ENCODE assay signal across 8 mouse cellular contexts in genomic region chr4:152157779-152158584, GRCm38 (mm10). TPM values are rescaled to one million over a fixed set of nuclear protein-coding genes. Genes with fewer than 3 reads are reported as not detected.
DNase-seq lines count a peak whose midpoint lies in the region; ATAC-seq and TF ChIP-seq lines count a peak whose summit lies in the region.

No protein-coding gene starts in this region.

- no peak overlapping the region for H3K4me3 ChIP-seq in left cerebral cortex, adult 2 months
- H3K4me3 ChIP-seq in embryonic facial prominence, embryonic 13.5 days = peak overlapping the region; percentile 31
- H3K4me3 ChIP-seq in kidney, adult 2 months (ENCODE audit: insufficient read depth, low read depth, low read length) = no peak overlapping the region
- peak overlapping the region; percentile 28 for H3K4me3 ChIP-seq in lung, embryonic 16.5 days (ENCODE audit: low read length)
- peak overlapping the region; percentile 73 for H3K4me3 ChIP-seq in small intestine, adult 2 months (ENCODE audit: low read depth, low read length)

- H3K27me3 ChIP-seq in embryonic facial prominence, embryonic 13.5 days = peaks cover 94% of the 10 kb centered on the region
- no peaks in the 10 kb centered on the region for H3K27me3 ChIP-seq in kidney, adult 2 months (replicated peaks; ENCODE audit: control insufficient read depth, insufficient read depth, low read length)
- peaks cover 62% of the 10 kb centered on the region for H3K27me3 ChIP-seq in lung, embryonic 16.5 days (ENCODE audit: control insufficient read depth, insufficient read depth, low read depth, low read length)
- peaks cover 10% of the 10 kb centered on the region; the same call in 1 of the 2 replicates for H3K27me3 ChIP-seq in small intestine, adult 2 months (ENCODE audit: control insufficient read depth, insufficient read depth, low read length)

- H3K4me1 ChIP-seq in embryonic facial prominence, embryonic 13.5 days = peaks cover 21% of the 10 kb centered on the region
- peaks cover 23% of the 10 kb centered on the region for H3K4me1 ChIP-seq in kidney, adult 2 months (ENCODE audit: control insufficient read depth, insufficient read depth, low read length)
- peaks cover 6% of the 10 kb centered on the region for H3K4me1 ChIP-seq in lung, embryonic 16.5 days (replicated peaks; ENCODE audit: control insufficient read depth, insufficient read depth, low read length)
- H3K4me1 ChIP-seq in small intestine, adult 2 months (ENCODE audit: control insufficient read depth, insufficient read depth, insufficient read length, low read length) = peaks cover 39% of the 10 kb centered on the region

- intact Hi-C loops in left cerebral cortex, adult 2 months (cut with DNase I) = no loop called here
- intact Hi-C loops in left cerebral cortex, postnatal 36 days (cut with DNase I) = no loop called here

- no peak overlapping the region for H3K27ac ChIP-seq in left cerebral cortex, adult 2 months
- H3K27ac ChIP-seq in embryonic facial prominence, embryonic 13.5 days = no peak overlapping the region
- no peak overlapping the region for H3K27ac ChIP-seq in kidney, adult 2 months (ENCODE audit: insufficient read depth, low read depth, low read length)
- H3K27ac ChIP-seq in lung, embryonic 16.5 days (ENCODE audit: low read length) = no peak overlapping the region
- H3K27ac ChIP-seq in small intestine, adult 2 months (ENCODE audit: insufficient read depth, low read depth, low read length) = no peak overlapping the region

- peak; percentile 90 for TF ChIP-seq CTCF in left cerebral cortex, adult 2 months (IDR thresholded peaks at IDR 0.05)
- peak; percentile 62 for TF ChIP-seq CTCF in kidney, adult 2 months (conservative IDR thresholded peaks at IDR 0.05; ENCODE audit: insufficient read depth, insufficient read length, low read depth, low read length)
- peak; percentile 83; the same call in 1 of the 2 replicates for TF ChIP-seq CTCF in small intestine, adult 2 months (IDR thresholded peaks at IDR 0.05; ENCODE audit: extremely low read depth, insufficient read length, insufficient replicate concordance, low read depth, low read length)

- H3K4me2 ChIP-seq in embryonic facial prominence, embryonic 13.5 days = peak overlapping the region; percentile 54
- H3K4me2 ChIP-seq in lung, embryonic 16.5 days (ENCODE audit: low read depth, low read length) = peak overlapping the region; percentile 38

- H3K9ac ChIP-seq in embryonic facial prominence, embryonic 13.5 days = no peak overlapping the region
- no peak overlapping the region for H3K9ac ChIP-seq in lung, embryonic 16.5 days (ENCODE audit: low read length)

- no peak for ATAC-seq in embryonic facial prominence, embryonic 13.5 days (ENCODE audit: insufficient number of reproducible peaks, insufficient read depth, low FRiP score, low TSS enrichment, low read depth)
- ATAC-seq in lung, embryonic 16.5 days (ENCODE audit: low read depth) = no peak

- no peaks in the 10 kb centered on the region for H3K36me3 ChIP-seq in embryonic facial prominence, embryonic 13.5 days
- H3K36me3 ChIP-seq in kidney, adult 2 months (ENCODE audit: control insufficient read depth, insufficient read depth, low read length) = no peaks in the 10 kb centered on the region
- no peaks in the 10 kb centered on the region for H3K36me3 ChIP-seq in lung, embryonic 16.5 days (ENCODE audit: control insufficient read depth, insufficient read depth, low read length)
- no peaks in the 10 kb centered on the region for H3K36me3 ChIP-seq in small intestine, adult 2 months (ENCODE audit: control insufficient read depth, insufficient read depth, low read length)

- peak in 1 of 2 experiments; percentile 53 for DNase-seq in left cerebral cortex, adult 2 months (ENCODE audit: extremely low spot score in 1 of 2, low spot score in 2 of 2)
- DNase-seq in left cerebral cortex, postnatal 36 days (ENCODE audit: low spot score in 2 of 2) = no peak
- peak; percentile 54 for DNase-seq in NIH3T3 (ENCODE audit: low read depth)
- DNase-seq in kidney, adult 2 months = peak; percentile 53
- no peak for DNase-seq in gastrocnemius, adult 8-10 months (ENCODE audit: low spot score in 2 of 2)

- 15% methylated on average over 21 of the region's 21 CpGs for WGBS in embryonic facial prominence, embryonic 13.5 days
- 21% methylated on average over 21 of the region's 21 CpGs for WGBS in kidney, adult 2 months
- 14% methylated on average over 21 of the region's 21 CpGs for WGBS in lung, embryonic 16.5 days
- WGBS in small intestine, adult 2 months = 9% methylated on average over 21 of the region's 21 CpGs

- H3K9me3 ChIP-seq in embryonic facial prominence, embryonic 13.5 days = no peaks in the 10 kb centered on the region
- H3K9me3 ChIP-seq in lung, embryonic 16.5 days (ENCODE audit: control insufficient read depth, low read length) = no peaks in the 10 kb centered on the region

- no peak for TF ChIP-seq POLR2A in kidney, adult 2 months (IDR thresholded peaks at IDR 0.05; ENCODE audit: low read depth, low read length)
- no peak for TF ChIP-seq POLR2A in small intestine, adult 2 months (IDR thresholded peaks at IDR 0.05; ENCODE audit: low read depth, low read length)

RNA-seq across cellular contexts. Expression of gene Hes2, which starts 0.7 kb away (rescaled TPM):
- total RNA-seq in left cerebral cortex, adult 2 months (2021) = not detected
- total RNA-seq in left cerebral cortex, postnatal 36 days (2021) = not detected
- 0.10 TPM in 1 of 2 replicates, not detected in the other for polyA plus RNA-seq in embryonic facial prominence, embryonic 13.5 days (2015; fragmentation: Nextera tagmentation; extraction: Ambion mirVana)
- 0.81 and 1.0 TPM in 2 replicates for polyA plus RNA-seq in kidney, adult 2 months (2012; rRNA removed)
- polyA plus RNA-seq in lung, embryonic 16.5 days (2015; fragmentation: Nextera tagmentation; extraction: Ambion mirVana) = 0.54 and 0.87 TPM in 2 replicates
- 8.3 and 51.7 TPM in 2 replicates for polyA plus RNA-seq in small intestine, adult 2 months (2012; rRNA removed)
- total RNA-seq in gastrocnemius, adult 8-10 months (2022) = not detected

RNA-seq across cellular contexts. Expression of gene Espn, which starts 5.8 kb away (rescaled TPM):
- total RNA-seq in left cerebral cortex, adult 2 months (2021) = 1 to 10 TPM; 2.1 to 2.6 TPM
- 1 to 10 TPM; 1.4 to 2.0 TPM for total RNA-seq in left cerebral cortex, postnatal 36 days (2021)
- 3.4 and 5.9 TPM in 2 replicates for polyA plus RNA-seq in embryonic facial prominence, embryonic 13.5 days (2015; fragmentation: Nextera tagmentation; extraction: Ambion mirVana)
- polyA plus RNA-seq in kidney, adult 2 months (2012; rRNA removed) = 48.3 and 57.5 TPM in 2 replicates
- 6.6 and 10.1 TPM in 2 replicates for polyA plus RNA-seq in lung, embryonic 16.5 days (2015; fragmentation: Nextera tagmentation; extraction: Ambion mirVana)
- 124 and 572 TPM in 2 replicates for polyA plus RNA-seq in small intestine, adult 2 months (2012; rRNA removed)
- under 1 TPM; 0.11 to 0.48 (median 0.28) TPM for total RNA-seq in gastrocnemius, adult 8-10 months (2022)

RNA-seq across cellular contexts. Expression of gene Acot7, which starts 20.0 kb away (rescaled TPM):
- 100 to 1,000 TPM; 300 to 307 TPM for total RNA-seq in left cerebral cortex, adult 2 months (2021)
- total RNA-seq in left cerebral cortex, postnatal 36 days (2021) = 100 to 1,000 TPM; 295 to 323 TPM
- 48.5 and 54.1 TPM in 2 replicates for polyA plus RNA-seq in embryonic facial prominence, embryonic 13.5 days (2015; fragmentation: Nextera tagmentation; extraction: Ambion mirVana)
- 80.2 and 90.1 TPM in 2 replicates for polyA plus RNA-seq in kidney, adult 2 months (2012; rRNA removed)
- polyA plus RNA-seq in lung, embryonic 16.5 days (2015; fragmentation: Nextera tagmentation; extraction: Ambion mirVana) = 66.5 and 69.0 TPM in 2 replicates
- polyA plus RNA-seq in small intestine, adult 2 months (2012; rRNA removed) = 30.0 and 33.4 TPM in 2 replicates
- 10 to 100 TPM; 13.8 to 15.9 (median 15.1) TPM for total RNA-seq in gastrocnemius, adult 8-10 months (2022)

RNA-seq across cellular contexts. Expression of gene Tnfrsf25, which starts 42.2 kb away (rescaled TPM):
- total RNA-seq in left cerebral cortex, adult 2 months (2021) = 10 to 100 TPM; 16.4 to 28.6 TPM
- 10 to 100 TPM in 1 of 2 experiments, 1 to 10 TPM in 1; 8.7 to 10.1 TPM for total RNA-seq in left cerebral cortex, postnatal 36 days (2021)
- 1.1 and 1.5 TPM in 2 replicates for polyA plus RNA-seq in embryonic facial prominence, embryonic 13.5 days (2015; fragmentation: Nextera tagmentation; extraction: Ambion mirVana)
- polyA plus RNA-seq in kidney, adult 2 months (2012; rRNA removed) = 3.3 and 4.4 TPM in 2 replicates
- polyA plus RNA-seq in lung, embryonic 16.5 days (2015; fragmentation: Nextera tagmentation; extraction: Ambion mirVana) = 1.6 and 2.4 TPM in 2 replicates
- 1.9 and 3.8 TPM in 2 replicates for polyA plus RNA-seq in small intestine, adult 2 months (2012; rRNA removed)
- total RNA-seq in gastrocnemius, adult 8-10 months (2022) = under 1 TPM in 3 of 4 experiments, not detected in 1; 0.40 to 0.90 (median 0.85) TPM

Comparison
In these comparisons a context has a peak if more than half of its experiments do, and no peak if none do; other contexts are left out.
1. DNase-seq: peak in NIH3T3 (single experiment) and kidney, adult 2 months (single experiment); none in left cerebral cortex, postnatal 36 days (0 of 2) and gastrocnemius, adult 8-10 months (0 of 2).
2. H3K4me3 ChIP-seq: peak in embryonic facial prominence, embryonic 13.5 days (single experiment), lung, embryonic 16.5 days (single experiment) and small intestine, adult 2 months (single experiment); none in left cerebral cortex, adult 2 months (single experiment) and kidney, adult 2 months (single experiment).
3. Peak in every context shown above with its lines, with median percentiles within 50 percentile points of each other: CTCF ChIP-seq.